Mouse (Mus musculus) left cerebral cortex, postnatal 25 days (tissue): ENCODE measurements around the gene Jrkl. TPM values are rescaled to one million over a fixed set of nuclear protein-coding genes. Genes with fewer than 3 reads are reported as not detected.

Experiments
- DNase-seq, 2 experiments: peaks; one replicate each; pipeline ENCODE4 v3.0.0; 2022; ENCODE audit warnings: low spot score in 2 of 2, mixed read lengths in 1 of 2
- intact Hi-C: fragments of 180-260 bp; cut with DNase I; formaldehyde crosslinking; loops from one replicate; pipeline ENCODE4 v1.15.1; 2025
- total RNA-seq, 2 experiments: library from RNA; stranded (reverse); gene quantifications; 2 replicates each; pipeline ENCODE4 v1.2.3; 2021

The Jrkl gene
- 1 to 10 TPM; 9.3 to 9.6 TPM for total RNA-seq

DNA sequence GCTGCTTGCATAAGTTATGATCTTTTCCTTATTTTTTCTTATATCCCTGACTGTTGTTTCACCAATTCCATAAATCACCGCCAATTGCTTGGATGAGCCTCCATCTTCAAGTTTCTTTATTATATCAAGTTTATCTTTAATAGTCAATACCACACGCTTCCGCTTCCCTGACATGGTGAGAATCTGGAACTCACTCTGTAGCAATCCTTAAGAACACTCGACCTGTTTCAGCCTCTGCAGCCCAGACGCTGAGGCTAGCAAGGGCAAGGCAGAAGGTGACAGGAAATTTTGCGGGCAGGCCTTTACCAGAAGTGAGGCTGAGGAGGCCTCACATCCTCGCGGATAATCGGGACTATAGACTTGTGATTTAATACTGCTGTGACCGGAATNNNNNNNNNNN lies at the start of gene Jrkl:
Gene Jrkl (minus strand): TSS at position 349 of the 400 bp plus-strand sequence.
- intact Hi-C loops, result no loop called here
- DNase-seq, result peak; percentile 40 to 44

DNA sequence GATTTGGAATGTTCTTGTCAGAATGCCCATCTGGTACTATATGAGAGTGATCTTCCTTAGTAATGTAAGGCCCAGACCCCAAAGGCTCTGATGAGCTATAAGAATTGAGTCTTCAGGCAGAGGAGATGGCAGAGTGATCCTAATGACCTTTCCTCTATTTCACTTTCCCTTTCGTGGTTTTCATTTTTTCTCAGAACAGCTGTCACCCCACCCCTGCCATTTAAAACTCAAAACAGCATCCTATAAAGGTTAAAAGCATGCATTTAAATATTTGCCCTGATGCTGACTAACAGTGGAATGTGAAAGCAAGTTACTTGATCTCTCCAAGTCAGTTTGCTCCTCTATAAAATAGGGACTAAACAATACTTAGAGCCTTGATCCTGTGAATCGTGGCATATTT lies 41.9 kb upstream of the Jrkl start:
- DNase-seq, result no peak
- intact Hi-C loops, result no loop called here

DNA sequence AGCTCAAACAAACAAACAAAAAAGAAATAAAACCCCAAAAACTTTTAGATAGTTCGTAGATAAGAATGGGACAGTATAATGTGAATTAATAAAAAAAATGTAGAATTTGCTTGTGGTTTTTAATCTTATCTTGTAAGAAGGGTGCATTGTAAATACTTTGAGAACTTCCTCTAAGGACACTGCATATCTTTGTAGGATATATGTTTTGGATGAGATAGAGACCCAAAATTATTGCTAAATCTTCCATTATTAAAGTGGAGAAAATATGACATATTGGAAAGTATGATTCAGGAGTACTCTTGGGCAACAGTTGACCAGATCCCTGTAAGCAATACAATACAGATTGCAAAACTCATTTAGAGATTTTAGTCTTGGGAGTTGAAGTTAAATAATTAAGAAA lies 27.6 kb upstream of the Jrkl start:
- intact Hi-C loops, result no loop called here
- DNase-seq, result no peak

DNA sequence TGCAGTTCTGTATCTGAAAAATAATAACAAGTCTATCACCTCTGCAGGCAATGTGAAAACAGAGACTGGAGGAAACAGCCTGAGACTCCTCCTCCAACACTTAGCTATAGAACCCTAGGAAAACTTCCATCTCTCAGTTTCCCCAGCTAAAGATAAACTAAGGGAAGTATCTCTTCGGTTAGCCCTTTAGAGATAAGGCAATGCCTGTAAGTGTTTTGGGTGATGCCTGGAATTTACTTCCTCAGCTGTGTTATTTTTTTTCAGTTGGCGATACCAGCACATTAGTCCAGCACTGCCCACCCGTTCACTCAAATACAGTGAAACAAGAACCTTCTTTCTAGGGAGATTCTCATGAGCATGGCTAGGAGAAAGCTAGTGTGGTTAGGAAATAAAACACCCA lies 15.4 kb upstream of the Jrkl start:
- intact Hi-C loops, result no loop called here
- no peak for DNase-seq

DNA sequence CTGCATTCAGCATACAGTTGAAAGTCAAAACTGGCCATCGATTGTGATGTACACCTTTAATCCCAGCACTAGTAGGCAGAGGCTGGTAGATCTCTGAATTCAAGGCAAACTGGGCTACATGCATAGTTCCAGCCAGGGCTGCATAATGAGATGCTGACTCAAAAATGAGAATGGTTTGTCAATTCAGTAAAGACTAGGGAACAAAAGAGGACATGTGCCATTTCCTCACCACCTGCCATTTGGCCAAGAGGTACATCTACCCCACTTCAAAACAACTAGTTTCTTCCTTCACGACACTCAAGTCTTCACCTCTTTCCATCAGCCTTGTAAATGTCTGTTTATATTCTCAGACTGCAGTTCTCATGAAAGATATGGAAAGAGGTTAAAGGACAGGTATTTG lies 12.5 kb upstream of the Jrkl start:
- intact Hi-C loops, result no loop called here
- no peak for DNase-seq

DNA sequence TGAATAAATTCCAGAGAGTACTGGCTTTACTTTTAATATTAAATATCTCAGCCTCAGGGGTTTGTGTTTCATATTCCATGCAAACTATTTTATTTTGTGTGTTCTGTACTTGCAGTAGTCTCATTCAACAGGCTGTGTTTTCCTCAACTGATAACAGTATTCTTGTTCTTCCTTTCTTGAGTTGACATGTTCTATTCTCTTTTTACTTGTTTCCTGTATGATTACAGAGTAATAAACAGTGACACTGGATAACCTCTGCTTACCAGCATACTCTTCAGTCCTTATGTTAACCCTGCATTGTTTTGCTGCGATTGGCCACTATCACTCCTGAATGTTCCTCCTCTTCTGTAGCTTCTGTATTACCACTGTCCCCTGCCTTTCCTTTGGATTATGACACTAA lies 11.1 kb upstream of the Jrkl start:
- intact Hi-C loops, result no loop called here
- DNase-seq, result no peak

DNA sequence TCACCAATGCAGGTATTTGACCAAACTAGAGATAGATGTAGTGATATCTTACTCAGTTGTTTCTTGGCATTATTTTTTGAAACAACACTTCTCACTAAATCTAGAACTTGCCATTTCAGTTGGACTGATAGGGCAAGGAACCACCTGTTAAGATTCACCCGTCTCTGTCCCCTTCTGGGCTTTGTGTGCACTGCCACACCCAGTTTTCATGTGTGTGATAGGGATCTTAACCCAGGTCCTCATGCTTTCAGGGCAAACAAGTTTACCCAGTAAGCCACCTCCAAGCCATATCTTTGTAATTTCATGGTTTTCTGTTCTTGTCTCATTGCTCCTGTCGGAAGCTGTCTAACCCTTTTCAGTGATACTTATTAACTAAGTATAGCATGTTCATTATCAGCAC lies 5.6 kb upstream of the Jrkl start:
- DNase-seq, result no peak
- intact Hi-C loops, result no loop called here

DNA sequence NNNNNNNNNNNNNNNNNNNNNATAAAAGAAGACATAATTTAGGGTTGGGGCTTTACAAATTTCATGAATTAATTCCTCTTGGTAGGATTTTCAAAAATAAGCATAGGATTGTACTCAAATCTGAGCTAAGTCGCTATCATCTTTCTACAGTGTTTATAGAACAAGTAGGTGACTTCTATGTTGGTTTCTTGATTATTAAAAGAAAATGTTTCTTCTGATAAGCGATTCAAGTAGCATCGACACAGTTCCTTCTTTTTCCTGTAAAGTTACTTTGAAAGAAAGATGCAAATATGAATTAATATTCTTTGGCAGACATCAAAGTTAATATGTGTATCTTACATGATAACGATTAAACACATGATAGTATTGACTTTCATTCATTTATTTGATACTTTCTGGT lies 2.5 kb upstream of the Jrkl start:
- DNase-seq, result no peak
- intact Hi-C loops, result no loop called here

DNA sequence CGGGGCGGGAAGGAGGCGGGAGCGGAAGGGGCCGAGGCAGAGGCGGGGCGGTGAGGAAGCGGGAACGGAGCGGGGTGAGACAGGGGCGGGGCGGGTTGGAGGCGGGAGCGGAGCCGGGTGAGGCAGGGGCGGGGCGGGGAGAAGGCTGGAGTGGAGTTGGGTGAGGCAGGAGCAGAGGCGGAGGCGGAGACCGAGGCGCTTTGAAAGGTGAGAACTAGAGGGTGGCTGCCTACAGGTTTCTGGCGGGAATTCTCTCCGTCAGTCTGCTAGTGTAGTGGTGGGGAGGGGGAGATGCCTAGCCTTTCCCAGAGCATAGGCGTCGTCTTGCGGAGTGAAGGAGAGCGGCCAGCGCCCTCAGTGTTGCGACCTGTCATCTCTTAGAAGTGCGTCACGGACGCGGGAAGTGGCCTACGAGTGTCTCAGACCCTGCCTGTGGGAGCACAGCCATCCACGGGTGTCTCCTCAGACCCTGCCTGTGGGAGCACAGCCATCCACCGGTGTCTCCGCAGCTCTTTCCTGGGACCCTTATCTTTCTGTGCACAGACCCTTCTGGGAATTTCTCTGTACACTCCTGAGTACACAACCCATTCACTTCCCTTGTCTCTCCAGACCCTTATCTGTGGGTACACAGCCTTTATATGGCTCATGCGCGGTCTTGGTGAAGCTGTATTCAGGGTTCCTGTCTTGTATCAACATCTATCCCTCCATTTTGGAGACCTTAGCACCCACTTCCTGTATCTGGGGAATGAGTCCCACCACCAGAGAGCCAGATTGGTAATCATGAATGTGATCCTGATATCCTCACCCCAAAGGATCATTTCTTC lies 1.4 kb upstream of the Jrkl start, which contains the start of gene Ccdc82:
Gene Ccdc82 (plus strand): TSS at position 141 of the 824 bp plus-strand sequence.
- peak; percentile 65 to 76 for DNase-seq
- intact Hi-C loops, result no loop called here

DNA sequence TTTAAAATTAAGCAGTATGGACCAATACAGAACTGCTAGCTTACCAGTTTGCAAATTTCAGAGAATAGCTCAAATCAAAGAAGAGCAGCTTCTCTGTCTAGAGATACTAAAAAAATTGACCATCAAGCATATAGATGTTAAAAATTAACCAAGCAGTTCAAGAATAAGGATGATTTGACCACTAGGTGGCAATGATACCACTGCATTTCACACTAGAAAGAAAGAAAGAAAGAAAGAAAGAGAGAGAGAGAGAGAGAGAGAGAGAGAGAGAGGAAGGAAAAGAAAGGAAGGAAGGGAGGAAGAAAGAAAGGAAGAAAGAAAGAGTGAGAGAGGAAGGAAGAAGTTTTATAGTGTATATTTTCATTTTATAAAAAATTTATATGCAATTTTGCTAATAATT lies 3.3 kb downstream of the Jrkl start:
- peak in 1 of 2 experiments; percentile 29 for DNase-seq
- intact Hi-C loops, result no loop called here

DNA sequence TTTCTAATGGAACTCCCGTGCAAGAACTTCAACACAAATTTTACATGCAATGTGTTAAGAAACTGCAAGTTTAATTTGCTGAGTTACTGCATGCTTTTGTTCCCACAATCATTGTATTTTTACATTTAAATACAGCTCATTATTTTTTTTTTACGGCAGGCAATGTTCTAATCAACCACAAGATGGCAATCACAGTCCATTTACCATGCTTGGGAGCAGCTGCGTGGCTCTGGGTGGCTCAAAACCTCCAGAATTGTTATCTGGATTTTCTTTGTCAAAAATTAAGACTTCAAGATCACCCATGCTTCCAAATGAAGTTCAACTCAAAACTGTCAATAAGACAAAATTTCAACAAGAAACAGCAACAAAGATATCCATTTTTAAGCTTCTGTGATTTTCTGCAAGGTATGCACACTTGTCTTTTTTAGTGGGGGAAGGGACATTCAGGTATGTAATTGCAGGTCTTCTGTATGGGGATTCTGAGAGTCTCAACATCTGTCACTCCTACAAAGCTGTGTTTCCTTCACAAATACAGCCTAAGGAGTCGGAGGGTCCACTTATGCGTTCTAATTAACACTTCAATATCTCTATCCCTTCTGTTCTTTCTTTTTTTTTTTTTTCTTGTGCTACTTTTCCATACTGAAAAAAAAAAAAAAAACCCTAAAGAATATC lies 13.9 kb downstream of the Jrkl start:
- DNase-seq, result peak; percentile 26 to 31
- intact Hi-C loops, result loop anchor here (1.0 to 5.0 kb wide), 2 partner anchors 485 to 581 kb away; no protein-coding TSS in a partner anchor

DNA sequence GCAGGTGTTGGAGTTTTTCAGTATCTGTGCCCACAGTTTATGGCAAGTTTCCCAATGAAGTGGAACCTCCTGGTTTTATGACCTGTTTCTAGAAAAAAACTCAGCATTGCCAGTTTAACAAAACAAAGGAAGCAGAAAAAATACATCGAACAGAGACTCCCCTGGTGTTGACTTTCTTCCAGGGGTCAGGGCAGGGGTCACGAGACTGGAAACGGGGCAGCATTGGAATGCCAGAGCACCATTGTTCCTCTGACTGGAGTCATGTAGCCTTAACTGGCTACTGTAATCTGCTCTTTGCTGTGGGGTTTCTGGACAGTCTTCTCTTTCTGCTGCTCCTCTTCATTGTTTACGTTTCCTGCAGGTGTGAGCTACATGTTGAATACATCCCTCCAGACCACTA lies 15.1 kb downstream of the Jrkl start:
- DNase-seq, result no peak

DNA sequence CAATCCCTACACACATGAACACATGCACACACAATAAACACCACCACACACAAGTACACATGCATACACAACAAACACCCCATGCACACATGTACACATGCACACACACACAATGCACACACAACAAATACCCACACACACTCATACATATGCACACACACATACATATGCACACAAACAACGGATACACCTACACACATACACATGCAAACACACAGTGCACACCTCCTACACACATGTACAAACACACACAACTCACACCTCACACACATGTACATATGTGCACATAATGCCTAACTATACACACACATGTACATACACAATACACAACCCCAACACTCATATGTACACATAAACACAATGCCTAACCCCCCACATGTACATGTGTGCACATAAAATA lies 19.8 kb downstream of the Jrkl start:
- intact Hi-C loops, result no loop called here
- no peak for DNase-seq

More for the DNA sequence above, 15.1 kb downstream of the Jrkl start:
- intact Hi-C loops, result loop anchor here (5.0 kb wide), 1 partner anchor 582 kb away; no protein-coding TSS in a partner anchor

DNA sequence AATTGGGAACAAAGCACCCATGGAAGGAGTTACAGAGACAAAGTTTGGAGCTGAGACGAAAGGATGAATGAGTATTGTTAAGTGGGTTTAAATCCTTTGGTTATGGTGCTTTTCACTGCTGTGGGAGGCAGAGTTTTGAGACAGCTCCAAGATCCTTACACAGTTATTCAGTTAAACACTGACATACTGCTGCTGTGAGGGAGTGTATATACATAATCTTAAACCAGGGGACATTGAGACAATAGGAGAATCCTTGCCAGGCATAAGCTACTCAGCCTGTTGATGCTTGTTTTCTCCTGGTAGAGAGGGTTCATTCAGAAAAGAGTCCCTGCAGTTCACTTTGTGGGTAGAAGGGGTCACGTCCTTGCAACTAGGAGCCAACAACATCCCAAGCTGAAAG lies 39.3 kb downstream of the Jrkl start:
- intact Hi-C loops, result no loop called here

DNA sequence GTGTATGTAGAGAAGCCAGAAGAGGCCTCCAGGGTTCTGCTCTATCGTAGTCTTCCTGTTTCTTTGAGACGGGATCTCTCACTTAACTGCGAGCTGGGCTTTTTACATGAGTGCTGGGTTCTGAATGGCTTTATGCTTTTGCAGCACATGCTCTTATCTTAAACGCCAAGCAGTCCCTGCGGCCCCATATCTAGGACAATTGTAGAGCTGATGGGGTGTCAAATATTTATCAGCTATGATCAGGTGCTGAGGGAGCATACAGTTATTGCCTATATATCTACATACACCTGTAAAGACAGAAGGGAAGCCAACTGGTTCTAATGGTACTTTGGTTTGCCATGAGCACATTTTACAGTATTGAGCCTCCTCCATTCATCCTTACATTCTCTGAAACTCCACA lies 41.9 kb downstream of the Jrkl start:
- DNase-seq, result no peak
- intact Hi-C loops, result no loop called here

More for the DNA sequence above, 39.3 kb downstream of the Jrkl start:
- DNase-seq, result no peak

DNA sequence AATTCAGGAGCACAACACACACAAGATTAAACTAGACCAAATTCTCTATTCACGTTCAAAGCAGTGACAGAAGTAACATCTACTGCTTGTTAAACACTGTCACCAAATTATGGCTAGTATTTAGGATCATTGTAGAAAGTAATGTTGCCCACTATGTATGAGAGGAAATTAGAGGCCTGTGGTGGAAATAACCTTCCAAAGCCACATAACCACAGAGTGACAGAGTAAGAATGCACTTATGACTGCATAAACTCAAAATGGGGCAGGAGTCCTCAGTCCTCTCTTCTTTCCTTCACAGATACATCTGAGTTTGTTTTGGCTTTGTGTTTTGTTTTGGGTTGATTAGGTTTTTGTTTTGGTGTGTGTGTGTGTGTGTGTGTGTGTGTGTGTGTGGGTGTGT lies 42.5 kb downstream of the Jrkl start:
- intact Hi-C loops, result no loop called here
- no peak for DNase-seq

DNA sequence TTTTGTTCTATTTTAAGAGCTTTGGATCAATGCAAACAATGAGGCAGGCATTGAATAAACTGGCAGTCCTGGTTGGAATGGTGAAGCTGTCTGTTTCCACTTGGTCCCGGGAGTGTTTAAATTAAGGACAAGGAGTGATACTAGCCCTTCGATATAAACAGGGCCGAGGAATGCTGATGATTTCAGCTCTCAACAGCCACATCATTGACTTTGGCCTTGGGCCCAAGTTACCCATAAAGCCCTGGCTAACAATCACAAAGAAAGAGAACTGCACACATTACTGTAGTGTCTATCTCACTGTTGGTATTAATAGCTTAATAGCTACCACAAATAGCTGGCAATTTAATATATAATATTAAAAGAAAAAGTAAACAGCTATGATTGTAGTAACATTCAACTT lies 45.5 kb downstream of the Jrkl start:
- intact Hi-C loops, result no loop called here
- no peak for DNase-seq

DNA sequence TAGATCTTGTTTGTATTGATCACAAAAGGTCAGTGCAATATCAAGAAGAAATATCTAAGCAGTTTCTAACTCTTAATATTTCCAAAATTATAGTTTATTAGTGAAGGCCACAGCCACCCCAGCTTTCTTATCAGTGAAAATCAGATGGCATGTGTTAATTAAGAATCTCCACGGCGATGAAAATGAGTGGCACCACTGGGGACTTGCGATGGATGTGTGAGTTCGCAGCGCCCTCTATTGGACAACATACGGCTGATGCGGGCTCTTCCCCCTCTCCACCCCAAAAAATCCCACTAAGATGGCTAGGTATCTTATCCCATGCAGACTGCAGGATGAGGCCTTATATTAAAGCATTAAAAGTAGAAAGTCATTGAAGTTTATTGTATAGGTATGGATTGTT lies 49.9 kb downstream of the Jrkl start:
- DNase-seq, result peak; percentile 45 to 55
- intact Hi-C loops, result loop anchor here (5.0 to 10.0 kb wide), 2 partner anchors 313 to 1041 kb away; no protein-coding TSS in a partner anchor

DNA sequence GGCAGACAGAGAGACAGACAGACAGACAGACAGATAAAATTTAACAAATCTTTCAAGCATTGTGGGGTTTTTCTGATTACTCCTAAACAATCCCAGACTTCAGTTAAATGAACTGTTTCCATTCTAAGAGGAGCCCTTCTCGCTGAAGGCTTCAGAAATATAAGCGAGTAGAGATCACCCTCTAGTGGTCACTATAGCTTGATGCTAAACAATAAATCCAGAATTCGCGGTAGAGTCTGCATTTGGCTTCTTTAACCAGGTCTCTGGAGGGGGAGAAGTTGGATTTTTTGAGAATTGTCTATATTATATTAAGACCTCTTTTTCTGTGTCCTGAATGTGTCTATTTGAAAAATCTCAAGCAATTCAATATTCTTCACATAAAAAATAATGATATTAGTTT lies 50.4 kb downstream of the Jrkl start:
- peak; percentile 15 to 51 for DNase-seq
- intact Hi-C loops, result loop anchor here (5.0 to 10.0 kb wide), 2 partner anchors 313 to 1040 kb away; no protein-coding TSS in a partner anchor

DNA sequence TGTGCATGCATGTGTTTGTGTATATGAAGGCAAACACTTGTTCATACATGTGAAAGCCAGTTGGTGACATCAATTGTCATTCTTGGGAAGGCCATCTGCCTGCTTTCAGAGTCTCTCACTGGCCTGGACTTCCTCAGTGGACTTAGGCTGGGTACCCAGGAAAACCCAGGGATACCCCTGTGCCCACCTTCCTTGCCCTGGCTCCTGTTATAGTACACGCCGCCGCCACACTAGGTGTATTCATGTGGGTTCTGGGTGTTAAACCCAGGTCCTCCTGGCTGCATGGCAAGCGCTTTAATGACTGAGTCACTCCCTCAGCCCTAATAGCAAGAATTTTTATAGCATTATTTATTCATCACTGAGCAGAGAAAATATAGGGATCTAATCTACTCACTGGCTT lies 51.0 kb downstream of the Jrkl start:
- DNase-seq, result no peak
- intact Hi-C loops, result loop anchor here (5.0 to 10.0 kb wide), 2 partner anchors 312 to 1040 kb away; no protein-coding TSS in a partner anchor
